Mouse (Mus musculus): ENCODE results near the gene Dnase1l3. TPM values are rescaled to one million over a fixed set of nuclear protein-coding genes. Genes with fewer than 3 reads are reported as not detected.

Gene Dnase1l3
- total RNA-seq (2022), result under 1 TPM in 1 of 4 experiments, not detected in 3; 0.07 TPM

- DNase-seq (ENCODE audit: low spot score in 2 of 2), result no peak
Observed at GRCm38 (mm10) chr14:7994271-7994767, at the start of gene Dnase1l3. Gene Dnase1l3 (minus strand): TSS chr14:7994573.

GRCm38 (mm10) chr14:8042577-8042976 is 48.2 kb upstream of the Dnase1l3 start:
- no peak for DNase-seq (ENCODE audit: low spot score in 2 of 2)

- no peak for DNase-seq (ENCODE audit: low spot score in 2 of 2)
Observed at GRCm38 (mm10) chr14:8042120-8042519, 47.7 kb upstream of the Dnase1l3 start.

- no peak for DNase-seq (ENCODE audit: low spot score in 2 of 2)
Observed at GRCm38 (mm10) chr14:8040911-8041678, 46.7 kb upstream of the Dnase1l3 start.

- DNase-seq (ENCODE audit: low spot score in 2 of 2), result no peak
Observed at GRCm38 (mm10) chr14:8040179-8040578, 45.8 kb upstream of the Dnase1l3 start.

- DNase-seq (ENCODE audit: low spot score in 2 of 2), result peak in 1 of 2 experiments; percentile 71
Observed at GRCm38 (mm10) chr14:8038791-8039448, 44.5 kb upstream of the Dnase1l3 start.

GRCm38 (mm10) chr14:8038150-8038549 is 43.8 kb upstream of the Dnase1l3 start:
- no peak for DNase-seq (ENCODE audit: low spot score in 2 of 2)

- DNase-seq (ENCODE audit: low spot score in 2 of 2), result no peak
Observed at GRCm38 (mm10) chr14:8036406-8036805, 42.0 kb upstream of the Dnase1l3 start.

- DNase-seq (ENCODE audit: low spot score in 2 of 2), result no peak
Observed at GRCm38 (mm10) chr14:8035951-8036350, 41.6 kb upstream of the Dnase1l3 start.

GRCm38 (mm10) chr14:8034561-8034960 is 40.2 kb upstream of the Dnase1l3 start:
- DNase-seq (ENCODE audit: low spot score in 2 of 2), result no peak

- peak in 1 of 2 experiments; percentile 46 for DNase-seq (ENCODE audit: low spot score in 2 of 2)
Observed at GRCm38 (mm10) chr14:8032087-8032944, 37.9 kb upstream of the Dnase1l3 start.

GRCm38 (mm10) chr14:8030535-8030934 is 36.2 kb upstream of the Dnase1l3 start:
- no peak for DNase-seq (ENCODE audit: low spot score in 2 of 2)

- no peak for DNase-seq (ENCODE audit: low spot score in 2 of 2)
Observed at GRCm38 (mm10) chr14:8029752-8030151, 35.4 kb upstream of the Dnase1l3 start.

- DNase-seq (ENCODE audit: low spot score in 2 of 2), result no peak
Observed at GRCm38 (mm10) chr14:8028086-8028485, 33.7 kb upstream of the Dnase1l3 start.

- no peak for DNase-seq (ENCODE audit: low spot score in 2 of 2)
Observed at GRCm38 (mm10) chr14:8026769-8027531, 32.6 kb upstream of the Dnase1l3 start.

GRCm38 (mm10) chr14:8024936-8025335 is 30.6 kb upstream of the Dnase1l3 start:
- no peak for DNase-seq (ENCODE audit: low spot score in 2 of 2)

- no peak for DNase-seq (ENCODE audit: low spot score in 2 of 2)
Observed at GRCm38 (mm10) chr14:8024469-8024868, 30.1 kb upstream of the Dnase1l3 start.

GRCm38 (mm10) chr14:8020546-8020945 is 26.2 kb upstream of the Dnase1l3 start:
- no peak for DNase-seq (ENCODE audit: low spot score in 2 of 2)

- DNase-seq (ENCODE audit: low spot score in 2 of 2), result no peak
Observed at GRCm38 (mm10) chr14:8020011-8020410, 25.6 kb upstream of the Dnase1l3 start.

- DNase-seq (ENCODE audit: low spot score in 2 of 2), result no peak
Observed at GRCm38 (mm10) chr14:8016951-8017350, 22.6 kb upstream of the Dnase1l3 start.

GRCm38 (mm10) chr14:8016276-8016675 is 21.9 kb upstream of the Dnase1l3 start:
- DNase-seq (ENCODE audit: low spot score in 2 of 2), result no peak
